Mouse (Mus musculus) neural tube, embryonic 14.5 days (tissue): Measurements from ENCODE around the gene Fgr. TPM values are rescaled to one million over a fixed set of nuclear protein-coding genes. Genes with fewer than 3 reads are reported as not detected.

Experiments used
- ATAC-seq: fragments of 200-750 bp; cut with Nextera tagmentation; 2 replicates; pipeline ENCODE4 v1.8.0; 2017; ENCODE audit warnings: low read depth, mild to moderate bottlenecking, moderate TSS enrichment, moderate library complexity
- H3K27ac ChIP-seq: fragments of 300-500 bp; sonication (generic); 2 replicates; pipeline ENCODE4 v1.5.1; 2014; ENCODE audit warnings: low read depth, mild to moderate bottlenecking, control low read depth, low read length, moderate library complexity, mixed read lengths
- H3K27me3 ChIP-seq: fragments of 300-500 bp; sonication (generic); 2 replicates; pipeline ENCODE4 v1.6.1; 2014; ENCODE audit warnings: low read length; ENCODE audit not compliant: control insufficient read depth, insufficient read depth
- H3K36me3 ChIP-seq: fragments of 300-500 bp; sonication (generic); 2 replicates; pipeline ENCODE4 v1.6.1; 2014; ENCODE audit warnings: low read length, mixed read lengths; ENCODE audit not compliant: control insufficient read depth, insufficient read depth
- H3K4me1 ChIP-seq: fragments of 300-500 bp; sonication (generic); 2 replicates; pipeline ENCODE4 v1.6.1; 2014; ENCODE audit warnings: low read length; ENCODE audit not compliant: control insufficient read depth, insufficient read depth
- H3K4me2 ChIP-seq: fragments of 300-500 bp; sonication (generic); 2 replicates; pipeline ENCODE4 v1.6.1; 2014; ENCODE audit warnings: mild to moderate bottlenecking, low read depth, low read length, control low read depth
- H3K4me3 ChIP-seq: fragments of 300-500 bp; sonication (generic); 2 replicates; pipeline ENCODE4 v1.5.1; 2014; ENCODE audit warnings: low read depth, low read length, control low read depth, mixed read lengths
- H3K9ac ChIP-seq: fragments of 300-500 bp; sonication (generic); replicated peaks from 2 replicates; pipeline ENCODE4 v1.6.1; 2014; ENCODE audit warnings: low read depth, mild to moderate bottlenecking, control low read depth, low read length, mixed read lengths
- H3K9me3 ChIP-seq: fragments of 300-500 bp; sonication (generic); 2 replicates; pipeline ENCODE4 v1.6.1; 2016; ENCODE audit warnings: low read length; ENCODE audit not compliant: control insufficient read depth
- WGBS: fragments of 180-500 bp; shearing (Covaris S2); extraction: QIAGEN DNeasy Blood & Tissue Kit; methylation state at CpG from one replicate; pipeline ENCODE4 v1.1.7; 2014; 5-methylcytosine and 5-hydroxymethylcytosine counted together
- polyA plus RNA-seq: library from polyadenylated mRNA; unstranded; fragments of >200 nt; fragmentation: Nextera tagmentation; extraction: Ambion mirVana; gene quantifications from 2 replicates; pipeline ENCODE4 v1.2.1, GENCODE M21; 2014

Fgr gene
- polyA plus RNA-seq, 1 experiment from 2014 or later = not detected

GRCm38 (mm10) chr4:133016677-133017415 lies 43.0 kb downstream of the Fgr start:
- 51% methylated on average over 4 of the region's 4 CpGs for WGBS

GRCm38 (mm10) chr4:133017597-133018262 lies 43.8 kb downstream of the Fgr start:
- Histone ChIP-seq H3K9me3 (no peaks in the 10 kb centered on the region), H3K9ac (no peak overlapping the region), H3K4me1 (peaks cover 66% of the 10 kb centered on the region), H3K36me3 (no peaks in the 10 kb centered on the region), H3K27me3 (no peaks in the 10 kb centered on the region), H3K4me2 (no peak overlapping the region), H3K27ac (no peak overlapping the region), H3K4me3 (no peak overlapping the region)
- no peak for ATAC-seq
- 69% methylated on average over 6 of the region's 6 CpGs for WGBS

More at GRCm38 (mm10) chr4:133016677-133017415, 43.0 kb downstream of the Fgr start:
- Histone ChIP-seq H3K9ac (no peak overlapping the region), H3K27ac (no peak overlapping the region), H3K4me2 (0 out of 2 replicates have a peak overlapping the region, but pooled peaks have one; percentile 92), H3K36me3 (no peaks in the 10 kb centered on the region), H3K4me3 (no peak overlapping the region), H3K4me1 (peaks cover 58% of the 10 kb centered on the region), H3K9me3 (no peaks in the 10 kb centered on the region), H3K27me3 (no peaks in the 10 kb centered on the region)
- ATAC-seq = no peak

GRCm38 (mm10) chr4:133018263-133018798 lies 44.4 kb downstream of the Fgr start:
- Histone ChIP-seq H3K4me2 (no peak overlapping the region), H3K36me3 (no peaks in the 10 kb centered on the region), H3K27me3 (no peaks in the 10 kb centered on the region), H3K4me1 (peaks cover 72% of the 10 kb centered on the region), H3K9ac (no peak overlapping the region), H3K9me3 (no peaks in the 10 kb centered on the region), H3K4me3 (no peak overlapping the region), H3K27ac (no peak overlapping the region)
- 86% methylated on average over 3 of the region's 3 CpGs for WGBS
- no peak for ATAC-seq

- no peak for ATAC-seq
- peak overlapping the region; percentile 69; the same call in 1 of the 2 replicates for H3K27ac ChIP-seq
- no peaks in the 10 kb centered on the region for H3K27me3 ChIP-seq
- H3K4me3 ChIP-seq = no peak overlapping the region
- no peak overlapping the region for H3K4me2 ChIP-seq
- no peak overlapping the region for H3K9ac ChIP-seq
- WGBS = 21% methylated on average over 5 of the region's 6 CpGs
- no peaks in the 10 kb centered on the region for H3K9me3 ChIP-seq
- H3K4me1 ChIP-seq = peaks cover 75% of the 10 kb centered on the region
- H3K36me3 ChIP-seq = no peaks in the 10 kb centered on the region
These were observed 46.8 kb downstream of the Fgr start for GRCm38 (mm10) chr4:133020721-133021120.

GRCm38 (mm10) chr4:133021181-133021671 lies 47.3 kb downstream of the Fgr start:
- Histone ChIP-seq H3K27me3 (no peaks in the 10 kb centered on the region), H3K9ac (peak overlapping the region; percentile 34; the same call in 1 of the 2 replicates), H3K9me3 (no peaks in the 10 kb centered on the region), H3K4me3 (no peak overlapping the region), H3K36me3 (no peaks in the 10 kb centered on the region), H3K4me2 (peak overlapping the region; percentile 34), H3K27ac (peak overlapping the region; percentile 69; the same call in 1 of the 2 replicates), H3K4me1 (peaks cover 77% of the 10 kb centered on the region)
- WGBS = 4% methylated on average over 9 of the region's 9 CpGs
- ATAC-seq = no peak

GRCm38 (mm10) chr4:133022217-133022616 lies 48.3 kb downstream of the Fgr start:
- no peaks in the 10 kb centered on the region for H3K27me3 ChIP-seq
- peak overlapping the region; percentile 34 for H3K4me2 ChIP-seq
- ATAC-seq = no peak
- H3K9me3 ChIP-seq = no peaks in the 10 kb centered on the region
- 11% methylated on average over 14 of the region's 14 CpGs for WGBS
- H3K4me1 ChIP-seq = peaks cover 73% of the 10 kb centered on the region
- H3K4me3 ChIP-seq = no peak overlapping the region
- no peaks in the 10 kb centered on the region for H3K36me3 ChIP-seq
- H3K9ac ChIP-seq = peak overlapping the region; percentile 44
- H3K27ac ChIP-seq = peak overlapping the region; percentile 60

- 39% methylated on average over 14 of the region's 14 CpGs for WGBS
- ATAC-seq = no peak
These were observed 49.2 kb downstream of the Fgr start for GRCm38 (mm10) chr4:133022954-133023635.

GRCm38 (mm10) chr4:133023636-133024035 lies 49.7 kb downstream of the Fgr start:
- Histone ChIP-seq H3K9ac (no peak overlapping the region), H3K4me1 (peaks cover 70% of the 10 kb centered on the region), H3K27ac (no peak overlapping the region), H3K4me3 (no peak overlapping the region), H3K27me3 (no peaks in the 10 kb centered on the region), H3K9me3 (no peaks in the 10 kb centered on the region), H3K4me2 (no peak overlapping the region), H3K36me3 (no peaks in the 10 kb centered on the region)
- 77% methylated on average over 6 of the region's 6 CpGs for WGBS
- ATAC-seq = no peak

More at GRCm38 (mm10) chr4:133022954-133023635, 49.2 kb downstream of the Fgr start:
- Histone ChIP-seq H3K4me1 (peaks cover 70% of the 10 kb centered on the region), H3K4me3 (no peak overlapping the region), H3K27me3 (no peaks in the 10 kb centered on the region), H3K9me3 (no peaks in the 10 kb centered on the region), H3K27ac (peak overlapping the region; percentile 60; the same call in 1 of the 2 replicates), H3K36me3 (no peaks in the 10 kb centered on the region), H3K9ac (no peak overlapping the region), H3K4me2 (peak overlapping the region; percentile 34; the same call in 1 of the 2 replicates)
